ENCODE assay signal across 23 mouse cellular contexts in the genomic region with DNA sequence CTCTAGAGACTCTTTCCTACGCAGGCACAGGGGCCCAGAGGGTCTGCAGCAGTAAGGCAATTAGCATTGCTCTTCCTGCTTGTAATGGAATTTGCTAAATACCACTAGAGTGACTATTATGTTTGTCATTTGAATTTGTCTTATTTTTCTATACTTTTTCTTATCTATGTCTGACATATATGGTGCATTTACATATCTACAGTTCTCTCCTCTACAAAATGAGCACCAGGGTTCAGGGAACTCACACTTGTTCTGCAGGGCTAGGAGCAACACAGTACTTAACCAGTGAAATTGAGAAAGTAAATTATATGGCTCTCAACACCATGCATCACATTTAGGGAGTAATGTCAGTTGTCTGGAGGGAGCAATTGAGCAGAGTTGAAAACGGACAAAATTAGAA.
"Had no signal": no experiment of that assay in that cellular context is flagged by ENCODE, and none has a peak within 500 bp of the region (broad histone marks: within the 10 kb centered on the region; RNA-seq: fewer than 3 reads in every experiment).

No protein-coding gene starts in this region.

- H3K4me3 ChIP-seq: liver, embryonic 15.5 days; megakaryocyte, embryonic 14.5 days; midbrain, embryonic 12.5 days; myocyte; neural tube, embryonic 13.5 days; stomach, embryonic 15.5 days had no signal

- H3K36me3 ChIP-seq: liver, embryonic 15.5 days; midbrain, embryonic 12.5 days; neural tube, embryonic 13.5 days; stomach, embryonic 15.5 days had no signal

- ATAC-seq: hindbrain, postnatal 0 days; inflammation-experienced regulatory T-cells, adult 6 months; intestine, embryonic 16.5 days; midbrain, embryonic 16.5 days had no signal

- H3K9me3 ChIP-seq: liver, embryonic 15.5 days; megakaryocyte, embryonic 14.5 days; midbrain, embryonic 12.5 days; neural tube, embryonic 13.5 days; stomach, embryonic 15.5 days had no signal

- H3K4me1 ChIP-seq: megakaryocyte, embryonic 14.5 days; midbrain, embryonic 12.5 days; neural tube, embryonic 13.5 days; stomach, embryonic 15.5 days had no signal

- H3K4me2 ChIP-seq: liver, embryonic 15.5 days; lung, embryonic 14.5 days; midbrain, embryonic 12.5 days; neural tube, embryonic 13.5 days; stomach, embryonic 15.5 days had no signal

- H3K27me3 ChIP-seq: liver, embryonic 15.5 days; megakaryocyte, embryonic 14.5 days; midbrain, embryonic 12.5 days; neural tube, embryonic 13.5 days; stomach, embryonic 15.5 days had no signal

- H3K9ac ChIP-seq: liver, embryonic 15.5 days; lung, embryonic 14.5 days; midbrain, embryonic 12.5 days; neural tube, embryonic 13.5 days; stomach, embryonic 15.5 days had no signal

- H3K27ac ChIP-seq: hindbrain, postnatal 0 days; liver, embryonic 15.5 days; macrophage; midbrain, embryonic 12.5 days; neural tube, embryonic 13.5 days; stomach, embryonic 15.5 days had no signal

- DNase-seq: kidney, adult 18-20 months; kidney, adult 9 months; kidney, postnatal 14 days; kidney, postnatal 4 days; lung, embryonic 14.5 days; lung, postnatal 14 days; retina, postnatal 1 day; right cerebral cortex, postnatal 25 days; spleen, adult 18-20 months; thymus, adult 2 months; thymus, postnatal 14 days; thymus, postnatal 4 days had no signal
